Mouse (Mus musculus): Measurements from ENCODE around the gene Scaf1.

DNA sequence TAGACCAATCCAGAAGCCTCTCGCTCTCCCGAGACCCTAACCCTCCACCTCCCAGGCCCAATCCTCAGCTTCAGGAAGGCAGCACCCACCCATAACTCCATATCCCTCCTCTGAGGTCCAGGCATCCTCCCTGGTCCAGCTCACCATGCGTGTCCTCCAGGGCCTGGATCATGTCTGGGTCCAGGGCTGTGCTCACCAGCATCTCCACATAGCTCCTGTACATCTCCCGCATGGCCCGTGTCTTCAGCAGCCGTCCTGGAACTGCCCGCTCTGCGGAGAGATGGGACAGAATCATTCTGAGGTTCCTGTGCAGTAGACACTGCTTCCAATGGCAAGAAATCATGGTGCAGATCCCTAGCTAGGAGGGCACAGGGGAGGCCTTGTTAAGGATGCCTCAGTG lies 14.7 kb upstream of the Scaf1 start:
- TF ChIP-seq CTCF (IDR thresholded peaks at IDR 0.05; ENCODE audit: control insufficient read depth, insufficient read depth, insufficient replicate concordance, low read depth, low read length) (no peak), POLR2A (IDR thresholded peaks at IDR 0.05; ENCODE audit: control insufficient read depth, low read depth, low read length) (no peak)

Data from testis, adult 2 months (tissue).